Comparison of ENCODE assay signal across 7 mouse cellular contexts in genomic region chr14:76951450-76951849, GRCm38 (mm10).
DNase-seq lines count a peak whose midpoint lies in the region.

No protein-coding gene starts in this region.

- intact Hi-C loops in heart, postnatal 36 days (cut with DNase I): loop anchor here (5.0 kb wide), 3 partner anchors 56 to 449 kb away; no protein-coding TSS in a partner anchor

- peak; percentile 49 for DNase-seq in ovary, postnatal 36 days (ENCODE audit: low spot score)
- DNase-seq in ovary, postnatal 10 days (ENCODE audit: low spot score): no peak
- DNase-seq in cerebellum, postnatal 14 days: peak; percentile 66 to 67
- DNase-seq in heart, postnatal 36 days: peak; percentile 48 to 55
- peak; percentile 79 for DNase-seq in lung, postnatal 36 days
- DNase-seq in spleen, postnatal 14 days (ENCODE audit: low spot score in 2 of 2): no peak
- no peak for DNase-seq in liver

Comparison
In these comparisons a context has a peak if more than half of its experiments do, and no peak if none do; other contexts are left out.
1. DNase-seq: peak in ovary, postnatal 36 days (single experiment), cerebellum, postnatal 14 days (2 of 2), heart, postnatal 36 days (2 of 2) and lung, postnatal 36 days (single experiment); none in ovary, postnatal 10 days (single experiment), spleen, postnatal 14 days (0 of 2) and liver (single experiment).